Mouse (Mus musculus): ENCODE results near the gene Kif3a. TPM values are rescaled to one million over a fixed set of nuclear protein-coding genes. Genes with fewer than 3 reads are reported as not detected.

The Kif3a gene
- total and polyA plus RNA-seq, 3 experiments, result 7.7 to 26.5 (median 18.3) TPM

GRCm38 (mm10) chr11:53583151-53583550 lies 16.0 kb downstream of the Kif3a start:
- peaks cover 7 to 47% of the 10 kb centered on the region in 2 experiments for H3K4me1 ChIP-seq (ENCODE audit: control insufficient read depth in 1 of 2, insufficient read depth in 2 of 2)
- dilution Hi-C loops (cut with MboI; ENCODE audit: extremely low pct_ligation_motif_present, extremely low pct_unique_long_range_greater_than_20kb, low sequenced_read_pairs) (no loop called here), in situ Hi-C loops (cut with MboI; ENCODE audit: low pct_ligation_motif_present, low pct_unique_long_range_greater_than_20kb, low sequenced_read_pairs) (no loop called here)
- TF ChIP-seq MAX (IDR thresholded peaks at IDR 0.05; ENCODE audit: low read length) (no peak), MYC (IDR thresholded peaks at IDR 0.05; ENCODE audit: low read depth, low read length) (no peak), SMC3 (IDR thresholded peaks at IDR 0.05; ENCODE audit: low read depth, low read length) (peak; percentile 74), IRF4 (IDR thresholded peaks at IDR 0.05; ENCODE audit: low read depth, low read length) (no peak), RAD21 (IDR thresholded peaks at IDR 0.05; ENCODE audit: low read depth, low read length) (peak; percentile 26), CTCF (conservative IDR thresholded peaks at IDR 0.05 in 1 of 2, IDR thresholded peaks at IDR 0.05 in 1 of 2; ENCODE audit: low read depth in 2 of 2, low read length in 2 of 2) (peak in 1 of 2 experiments; percentile 65; a peak in 2 of 4 replicates), TBP (conservative IDR thresholded peaks at IDR 0.05; ENCODE audit: low read depth, low read length) (no peak), POLR2AphosphoS2 (IDR thresholded peaks at IDR 0.05; ENCODE audit: low read depth, low read length) (no peak), USF2 (conservative IDR thresholded peaks at IDR 0.05; ENCODE audit: low read depth, low read length) (no peak), ZKSCAN1 (IDR thresholded peaks at IDR 0.05; ENCODE audit: borderline replicate concordance, low read depth, low read length) (no peak), ZNF384 (IDR thresholded peaks at IDR 0.05; ENCODE audit: low read depth, low read length) (no peak), ETS1 (conservative IDR thresholded peaks at IDR 0.05; ENCODE audit: low read depth, low read length) (no peak)
- no peak overlapping the region for H3K27ac ChIP-seq (ENCODE audit: insufficient read depth, low read depth)
- peaks cover 19 to 50% of the 10 kb centered on the region in 2 experiments for H3K36me3 ChIP-seq (replicated peaks in 1 of 2; ENCODE audit: control insufficient read depth in 1 of 2, insufficient read depth in 1 of 2, low read length in 1 of 2)
- DNase-seq (ENCODE audit: extremely low read depth), result no peak
- no peaks in the 10 kb centered on the region for H3K27me3 ChIP-seq (replicated peaks)
- H3K4me3 ChIP-seq (replicated peaks in 1 of 3; ENCODE audit: low read depth in 2 of 3, low read length in 2 of 3, poor library complexity in 1 of 3), result no peak overlapping the region
- H3K9ac ChIP-seq (ENCODE audit: insufficient read depth, low read depth), result no peak overlapping the region
- H3K9me3 ChIP-seq (replicated peaks; ENCODE audit: low read length), result peaks cover 3% of the 10 kb centered on the region
- H3K4me2 ChIP-seq (ENCODE audit: insufficient read depth, low read depth, poor library complexity, severe bottlenecking), result no peak overlapping the region
- no peaks in the 10 kb centered on the region for H3K79me2 ChIP-seq (replicated peaks; ENCODE audit: control insufficient read depth, extremely low read depth, insufficient read depth, poor library complexity, severe bottlenecking)

GRCm38 (mm10) chr11:53584849-53585248 lies 17.7 kb downstream of the Kif3a start:
- no peaks in the 10 kb centered on the region for H3K79me2 ChIP-seq (replicated peaks; ENCODE audit: control insufficient read depth, extremely low read depth, insufficient read depth, poor library complexity, severe bottlenecking)
- dilution Hi-C loops (cut with MboI; ENCODE audit: extremely low pct_ligation_motif_present, extremely low pct_unique_long_range_greater_than_20kb, low sequenced_read_pairs), result no loop called here
- no peak overlapping the region for H3K9ac ChIP-seq (ENCODE audit: insufficient read depth, low read depth)
- H3K9me3 ChIP-seq (replicated peaks; ENCODE audit: low read length), result peaks cover 3% of the 10 kb centered on the region
- no peak overlapping the region for H3K4me3 ChIP-seq (replicated peaks in 1 of 3; ENCODE audit: low read depth in 2 of 3, low read length in 2 of 3, poor library complexity in 1 of 3)
- H3K27ac ChIP-seq (ENCODE audit: insufficient read depth, low read depth), result no peak overlapping the region
- DNase-seq (ENCODE audit: extremely low read depth), result peak; percentile 74
- in situ Hi-C loops (cut with MboI; ENCODE audit: low pct_ligation_motif_present, low pct_unique_long_range_greater_than_20kb, low sequenced_read_pairs), result loop anchor here (5.0 kb wide), 2 partner anchors 37 to 152 kb away; no protein-coding TSS in a partner anchor
- peaks cover 20 to 64% of the 10 kb centered on the region in 2 experiments for H3K4me1 ChIP-seq (ENCODE audit: control insufficient read depth in 1 of 2, insufficient read depth in 2 of 2)
- peaks cover 19 to 49% of the 10 kb centered on the region in 2 experiments for H3K36me3 ChIP-seq (replicated peaks in 1 of 2; ENCODE audit: control insufficient read depth in 1 of 2, insufficient read depth in 1 of 2, low read length in 1 of 2)
- no peak overlapping the region for H3K4me2 ChIP-seq (ENCODE audit: insufficient read depth, low read depth, poor library complexity, severe bottlenecking)
- no peaks in the 10 kb centered on the region for H3K27me3 ChIP-seq (replicated peaks)
- peak; percentile 44 for TF ChIP-seq JUND (conservative IDR thresholded peaks at IDR 0.05; ENCODE audit: low read depth, low read length)
- no peak for TF ChIP-seq PAX5 (IDR thresholded peaks at IDR 0.05; ENCODE audit: low read length)
- TF ChIP-seq MEF2A (IDR thresholded peaks at IDR 0.05; ENCODE audit: borderline replicate concordance, low read depth, low read length), result peak; percentile 60; the same call in 1 of the 2 replicates
- TF ChIP-seq NELFE (IDR thresholded peaks at IDR 0.05; ENCODE audit: low read depth, low read length), result peak; percentile 29; the same call in 1 of the 2 replicates
- TF ChIP-seq USF2 (conservative IDR thresholded peaks at IDR 0.05; ENCODE audit: low read depth, low read length), result no peak
- no peak for TF ChIP-seq USF1 (IDR thresholded peaks at IDR 0.05; ENCODE audit: low read depth, low read length)
- no peak for TF ChIP-seq KAT2A (IDR thresholded peaks at IDR 0.05; ENCODE audit: insufficient replicate concordance, low read length)
- no peak for TF ChIP-seq POLR2A (IDR thresholded peaks at IDR 0.05; ENCODE audit: low read depth, low read length)
- TF ChIP-seq UBTF (IDR thresholded peaks at IDR 0.05; ENCODE audit: low read depth, low read length), result no peak
- no peak; the same call in 1 of the 2 replicates for TF ChIP-seq HCFC1 (IDR thresholded peaks at IDR 0.05; ENCODE audit: low read depth, low read length)
- TF ChIP-seq CTCF (conservative IDR thresholded peaks at IDR 0.05 in 1 of 2, IDR thresholded peaks at IDR 0.05 in 1 of 2; ENCODE audit: low read depth in 2 of 2, low read length in 2 of 2), result peak; percentile 94 to 96
- no peak for TF ChIP-seq TCF12 (IDR thresholded peaks at IDR 0.05; ENCODE audit: low read depth, low read length)
- TF ChIP-seq E2F4 (IDR thresholded peaks at IDR 0.05; ENCODE audit: insufficient replicate concordance, low read depth, low read length), result no peak
- TF ChIP-seq MAX (IDR thresholded peaks at IDR 0.05; ENCODE audit: low read length), result peak; percentile 93
- TF ChIP-seq ZMIZ1 (IDR thresholded peaks at IDR 0.05; ENCODE audit: low read depth, low read length), result no peak
- TF ChIP-seq IRF4 (IDR thresholded peaks at IDR 0.05; ENCODE audit: low read depth, low read length), result peak; percentile 61; the same call in 1 of the 2 replicates
- no peak; the same call in 1 of the 2 replicates for TF ChIP-seq ETS1 (conservative IDR thresholded peaks at IDR 0.05; ENCODE audit: low read depth, low read length)
- no peak for TF ChIP-seq ZKSCAN1 (IDR thresholded peaks at IDR 0.05; ENCODE audit: borderline replicate concordance, low read depth, low read length)
- TF ChIP-seq BHLHE40 (IDR thresholded peaks at IDR 0.05; ENCODE audit: low read depth, low read length), result peak; percentile 76
- peak; percentile 66; the same call in 1 of the 2 replicates for TF ChIP-seq MAFK (IDR thresholded peaks at IDR 0.05; ENCODE audit: insufficient replicate concordance, low read length)
- TF ChIP-seq EP300 (IDR thresholded peaks at IDR 0.05; ENCODE audit: low read length), result no peak
- TF ChIP-seq SIN3A (IDR thresholded peaks at IDR 0.05; ENCODE audit: low read length), result no peak
- peak; percentile 98 for TF ChIP-seq SMC3 (IDR thresholded peaks at IDR 0.05; ENCODE audit: low read depth, low read length)
- TF ChIP-seq RCOR1 (conservative IDR thresholded peaks at IDR 0.05; ENCODE audit: low read depth, low read length), result no peak
- no peak for TF ChIP-seq GABPA (IDR thresholded peaks at IDR 0.05; ENCODE audit: insufficient replicate concordance, low read depth, low read length)
- no peak for TF ChIP-seq JUN (IDR thresholded peaks at IDR 0.05; ENCODE audit: insufficient read depth, low read depth, low read length)
- TF ChIP-seq POLR2AphosphoS2 (IDR thresholded peaks at IDR 0.05; ENCODE audit: low read depth, low read length), result no peak
